Mouse (Mus musculus) adipocyte (in vitro differentiated cells): ENCODE measurements at regions not wholly inside any gene's neighbourhood (a gene's known extent, or its start where the extent isn't known, plus 50 kb on each side); places are given as distances from the start of the nearest gene placed in this dataset.

Experiments used
- DNase-seq: peaks from one replicate; pipeline ENCODE4 v3.0.0-alpha.2; 2016; ENCODE audit warnings: low spot score

- peak; percentile 9 for DNase-seq
Measured at GRCm38 (mm10) chr11:44156490-44157345, 243.1 kb upstream of the Il12b start.

DNA sequence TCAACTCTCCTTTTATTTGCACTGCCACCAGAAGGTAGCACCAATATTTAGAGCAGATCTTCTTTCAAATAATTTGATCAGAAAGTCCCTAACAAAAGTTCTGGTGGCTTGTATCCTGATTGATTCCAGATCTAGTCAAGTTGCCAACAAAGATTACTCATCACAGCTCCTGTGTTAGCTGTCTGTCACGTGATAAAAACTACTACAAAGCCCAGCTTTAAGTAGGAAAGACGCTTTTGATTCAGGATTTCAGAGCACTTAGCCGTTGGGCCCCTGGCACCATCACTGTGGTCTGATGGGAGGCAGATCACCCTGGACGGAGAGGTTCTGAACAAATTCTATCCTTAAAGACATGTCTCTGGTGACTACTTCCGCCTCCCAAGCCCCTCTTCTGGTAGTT is 241.6 kb upstream of the Il12b start:
- DNase-seq: no peak

DNA sequence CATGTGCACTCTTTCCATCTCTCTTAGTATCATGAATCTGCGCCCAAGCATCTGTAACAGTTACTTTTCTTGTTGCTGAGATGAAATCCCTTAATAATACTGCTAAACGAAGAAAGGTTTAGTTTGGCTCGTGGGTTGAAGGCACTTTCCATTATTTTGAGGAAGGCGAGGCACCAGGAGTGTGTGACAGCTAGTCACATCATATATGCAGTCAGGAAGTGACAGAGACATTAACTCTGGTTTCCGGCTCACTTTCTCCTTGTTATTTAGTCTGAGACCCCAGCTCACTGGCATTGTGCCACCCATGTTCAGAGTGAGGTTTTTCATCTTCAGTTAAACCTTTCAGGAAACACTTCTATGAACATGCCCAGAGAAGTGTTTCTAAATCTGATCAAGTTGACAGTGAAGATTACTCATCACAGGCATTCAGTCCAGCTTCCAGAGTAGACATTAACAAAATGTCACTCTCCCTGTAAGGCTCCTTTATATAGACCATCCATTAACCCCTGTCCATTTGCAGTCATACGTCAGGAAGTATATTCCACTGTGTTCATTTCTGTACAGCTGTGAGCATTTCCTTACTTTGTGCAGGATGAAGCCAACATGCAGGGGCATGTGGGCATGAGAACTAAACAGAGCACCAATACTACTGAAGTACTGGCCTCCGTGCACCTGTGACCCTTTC is 238.0 kb upstream of the Il12b start:
- no peak for DNase-seq

DNA sequence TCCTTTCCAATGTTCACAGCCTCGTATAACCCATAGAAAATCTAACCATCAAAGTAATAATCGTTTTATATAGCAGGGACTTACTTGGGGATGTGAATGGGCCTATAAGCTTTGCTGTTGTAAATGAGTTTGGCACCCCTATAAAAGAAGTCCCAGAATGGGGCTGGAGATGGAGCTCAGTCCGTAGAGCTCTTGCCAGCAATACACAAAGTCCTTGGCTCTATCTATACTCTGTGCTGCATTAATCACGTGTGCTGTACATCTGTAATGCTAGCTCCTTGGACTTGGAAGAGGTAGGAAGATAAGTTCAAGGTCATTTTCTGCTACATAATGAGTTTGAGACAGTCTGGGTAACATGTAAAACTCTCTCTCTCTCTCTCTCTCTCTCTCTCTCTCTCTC is 236.8 kb upstream of the Il12b start:
- DNase-seq: no peak

DNA sequence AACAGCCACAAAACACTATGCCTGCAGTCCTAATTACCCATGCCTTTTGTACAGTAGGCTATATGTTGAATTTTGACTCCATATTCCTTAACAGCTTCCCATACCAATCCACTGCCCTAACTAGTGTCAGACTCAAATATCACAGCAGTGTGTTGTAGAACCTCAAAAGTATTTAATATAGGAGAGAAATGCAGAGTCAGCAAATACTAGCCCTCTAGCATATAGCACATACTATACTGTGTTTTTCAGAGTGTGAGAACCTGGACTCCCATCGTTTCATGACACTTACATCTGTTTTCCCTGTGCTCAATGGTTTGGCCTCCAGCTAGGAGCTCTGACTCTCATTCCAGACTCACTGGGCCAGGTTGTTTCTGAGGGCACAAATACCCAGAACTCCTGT is 236.1 kb upstream of the Il12b start:
- no peak for DNase-seq

- DNase-seq: no peak
Measured at GRCm38 (mm10) chr11:44164186-44164585, 235.7 kb upstream of the Il12b start.

DNA sequence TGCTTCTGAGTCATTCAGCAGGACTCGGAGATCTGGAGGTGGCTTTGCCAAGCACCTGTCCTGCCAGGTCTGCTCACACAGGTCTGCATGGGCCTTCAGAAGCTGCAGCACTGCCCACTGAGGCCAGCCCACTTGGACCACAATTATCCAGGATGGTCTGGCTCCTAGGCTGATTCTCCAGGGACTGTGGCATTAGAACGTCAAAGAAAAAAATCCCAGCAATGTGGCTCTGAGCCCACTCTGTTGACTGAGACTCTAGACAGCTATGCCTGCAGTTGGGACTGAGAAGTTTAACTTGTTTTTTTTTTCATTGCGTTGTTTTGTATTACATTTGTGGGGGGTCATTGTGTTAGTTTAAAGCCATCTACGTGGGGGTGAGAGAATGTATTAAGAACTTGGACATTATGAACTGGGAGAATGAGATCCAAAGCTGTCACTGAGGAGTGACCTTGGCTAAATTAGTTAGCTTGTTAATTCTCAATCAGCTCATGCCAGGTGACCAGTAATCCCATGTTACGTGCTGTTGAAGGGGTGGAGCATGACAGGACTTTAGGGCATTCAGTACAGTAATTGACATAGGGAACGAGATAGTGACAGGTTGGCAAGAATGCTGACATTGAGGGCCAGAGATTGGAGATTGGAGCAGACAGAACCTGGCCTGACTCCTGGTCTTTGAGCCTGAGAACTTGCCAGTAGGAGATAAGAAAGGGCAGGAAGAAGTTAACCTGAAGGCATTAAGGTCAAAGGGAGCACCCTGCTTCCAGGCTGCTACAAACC is 232.0 kb upstream of the Il12b start:
- DNase-seq: no peak

DNA sequence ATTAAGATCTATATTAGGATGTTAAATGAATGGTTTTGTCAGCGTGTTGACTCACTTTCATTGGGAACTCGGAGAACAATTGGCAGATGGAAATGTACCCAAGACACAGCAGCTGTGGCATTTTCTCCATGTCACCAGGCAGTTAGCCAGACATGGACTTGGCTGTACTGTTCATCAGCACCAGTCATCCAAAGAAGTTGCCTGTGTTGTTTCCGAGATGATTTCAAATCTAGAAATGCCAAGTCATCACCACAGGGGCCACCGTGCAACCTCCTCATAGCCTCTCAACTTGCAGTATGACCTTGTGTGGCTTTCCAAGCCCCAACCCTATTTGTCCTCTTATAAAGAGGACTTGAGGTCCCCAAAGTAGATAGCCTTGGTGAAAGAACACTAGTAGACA is 227.4 kb upstream of the Il12b start:
- peak; percentile 67 for DNase-seq

- DNase-seq: peak; percentile 17
Measured at GRCm38 (mm10) chr11:44173196-44173595, 226.7 kb upstream of the Il12b start.

DNA sequence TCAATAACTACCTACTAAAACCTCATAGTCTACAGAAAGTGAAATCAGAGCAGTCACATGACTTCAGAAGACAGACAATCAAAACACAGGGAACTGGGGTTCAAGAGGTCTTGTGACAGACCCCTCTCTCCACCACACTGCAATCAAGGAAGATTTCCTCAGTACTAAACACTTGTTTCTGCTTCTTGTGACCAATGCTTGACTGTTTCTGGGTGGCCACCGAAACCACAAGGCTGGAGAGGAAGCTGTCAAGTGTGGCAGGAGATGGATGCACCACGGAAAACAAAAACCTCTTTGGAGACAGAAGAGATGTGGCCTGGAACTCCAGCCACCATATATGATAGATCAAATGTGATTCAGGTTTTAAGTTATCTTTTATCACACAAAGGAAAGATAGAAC is 225.3 kb upstream of the Il12b start:
- no peak for DNase-seq

DNA sequence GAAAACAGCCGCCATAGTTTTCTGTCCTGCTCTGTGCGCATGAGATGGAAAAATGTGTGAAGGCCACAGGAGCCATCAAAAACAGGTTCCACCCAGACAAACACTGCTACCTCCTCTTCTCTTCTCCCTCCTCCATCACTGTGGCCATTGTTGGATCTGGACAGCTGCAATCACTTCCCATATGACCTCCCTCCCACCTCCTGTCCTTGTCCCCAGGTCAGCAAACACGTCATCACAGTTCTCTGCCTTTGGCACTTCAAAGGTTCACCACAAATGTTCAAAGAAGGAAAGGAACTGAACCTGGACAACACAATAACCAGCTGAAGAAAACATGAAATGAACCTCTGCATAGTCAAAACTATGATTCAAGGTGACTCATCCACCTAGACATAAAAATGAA is 220.2 kb upstream of the Il12b start:
- no peak for DNase-seq

GRCm38 (mm10) chr11:44183823-44184222 is 216.0 kb upstream of the Il12b start:
- DNase-seq: no peak

DNA sequence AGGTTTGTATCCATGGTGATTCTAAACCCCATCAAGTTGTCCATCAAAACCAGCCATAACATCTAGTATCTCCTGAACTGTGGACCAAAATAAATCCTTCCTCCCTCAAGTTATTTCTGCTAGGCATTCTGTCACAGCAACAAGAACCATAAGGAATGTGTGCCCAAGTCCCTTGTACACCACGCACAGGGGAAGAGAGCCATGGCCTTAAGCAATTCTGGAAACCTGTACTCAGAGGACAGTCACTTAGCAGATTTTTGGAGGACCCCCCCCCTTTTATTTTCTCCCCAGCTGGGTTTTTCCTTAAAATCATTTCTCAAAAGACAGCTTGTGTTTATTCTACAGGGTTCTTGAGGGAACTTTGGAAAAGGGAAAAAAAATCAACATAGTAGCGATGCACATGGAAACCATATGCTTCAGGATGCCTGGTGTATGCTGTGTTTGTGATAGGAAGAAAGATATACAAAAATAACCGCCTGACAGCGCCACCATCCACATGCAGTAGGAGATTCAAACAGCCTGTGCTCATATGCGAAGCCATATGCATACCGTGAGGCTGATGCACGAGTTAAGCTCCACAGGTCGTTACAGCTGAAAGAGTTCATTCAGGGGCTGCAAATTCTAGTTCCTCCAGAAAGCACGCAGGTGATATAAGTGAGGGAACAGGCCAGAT is 214.5 kb upstream of the Il12b start:
- DNase-seq: no peak

GRCm38 (mm10) chr11:44188202-44188601 is 211.7 kb upstream of the Il12b start:
- DNase-seq: no peak

DNA sequence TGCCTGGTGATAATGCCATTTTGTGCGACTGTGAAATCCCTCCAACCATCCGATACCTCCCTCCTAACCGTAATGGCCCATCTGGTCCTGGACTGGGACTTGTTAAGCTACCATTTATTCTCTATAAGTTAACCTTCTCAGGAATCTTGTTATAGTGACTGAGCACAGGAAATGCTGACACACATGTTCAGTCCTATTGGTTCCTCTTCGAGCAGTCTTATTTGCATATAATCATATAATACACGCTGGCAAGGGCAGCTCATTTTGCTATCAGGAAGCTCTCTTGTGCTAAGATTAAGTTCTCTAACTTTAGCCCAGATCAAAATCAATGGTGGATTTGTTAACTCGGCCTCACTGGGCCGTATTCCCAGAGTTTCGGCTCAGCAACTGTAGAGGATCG is 206.1 kb upstream of the Il12b start:
- peak; percentile 8 for DNase-seq

DNA sequence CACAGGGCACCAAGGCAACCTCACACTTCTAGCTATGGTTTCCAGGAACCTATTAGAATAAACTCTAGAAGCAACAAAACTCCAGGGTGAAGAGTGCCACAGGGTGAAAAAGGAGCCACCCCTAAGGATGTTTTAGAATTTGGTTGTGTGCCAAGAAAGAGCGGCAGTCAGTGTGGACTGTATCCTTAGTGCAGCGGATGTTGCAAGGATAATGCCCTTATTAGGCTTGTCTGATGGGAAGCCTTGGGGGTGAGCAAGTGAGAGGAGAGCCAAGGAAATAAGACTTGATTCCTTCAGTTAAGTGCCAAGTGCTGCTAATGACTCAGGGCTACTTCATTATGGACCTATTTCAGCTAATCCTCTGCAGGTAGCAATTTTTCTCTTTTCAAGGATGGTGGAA is 197.1 kb upstream of the Il12b start:
- DNase-seq: no peak

- DNase-seq: peak; percentile 22
Measured at GRCm38 (mm10) chr11:44204384-44204783, 195.5 kb upstream of the Il12b start.

GRCm38 (mm10) chr11:44206866-44207265 is 193.0 kb upstream of the Il12b start:
- DNase-seq: no peak

DNA sequence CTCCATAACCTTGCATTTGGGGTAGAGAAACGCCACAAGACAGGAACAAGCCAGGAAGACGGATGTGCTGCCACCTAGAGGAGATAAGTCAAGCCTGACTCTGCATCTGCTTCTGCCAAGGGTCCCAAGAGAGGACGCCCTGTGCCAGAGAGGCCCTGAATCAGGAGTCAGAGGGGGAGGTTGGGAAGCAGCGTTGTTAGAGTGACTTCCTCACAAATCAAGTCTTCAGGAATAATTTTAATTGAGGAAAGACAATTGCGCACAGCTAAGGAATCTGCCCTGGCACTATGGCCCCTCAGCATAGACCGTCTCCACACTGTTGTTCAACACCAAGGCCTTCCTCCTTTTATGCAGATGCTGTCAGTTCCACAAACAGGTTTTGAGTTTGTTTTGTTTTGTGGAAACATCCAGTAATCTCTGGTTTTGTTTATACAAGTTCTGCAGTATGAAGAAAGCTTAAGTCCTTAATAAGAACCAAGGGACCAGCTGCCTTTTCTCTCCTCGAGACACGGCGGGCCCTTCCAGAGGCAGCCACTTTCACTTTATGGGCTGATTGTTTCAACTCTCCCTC is 187.9 kb upstream of the Il12b start:
- peak; percentile 54 for DNase-seq

- no peak for DNase-seq
Measured at GRCm38 (mm10) chr11:44214095-44214494, 185.8 kb upstream of the Il12b start.

- DNase-seq: no peak
Measured at GRCm38 (mm10) chr11:44216346-44216745, 183.5 kb upstream of the Il12b start.

DNA sequence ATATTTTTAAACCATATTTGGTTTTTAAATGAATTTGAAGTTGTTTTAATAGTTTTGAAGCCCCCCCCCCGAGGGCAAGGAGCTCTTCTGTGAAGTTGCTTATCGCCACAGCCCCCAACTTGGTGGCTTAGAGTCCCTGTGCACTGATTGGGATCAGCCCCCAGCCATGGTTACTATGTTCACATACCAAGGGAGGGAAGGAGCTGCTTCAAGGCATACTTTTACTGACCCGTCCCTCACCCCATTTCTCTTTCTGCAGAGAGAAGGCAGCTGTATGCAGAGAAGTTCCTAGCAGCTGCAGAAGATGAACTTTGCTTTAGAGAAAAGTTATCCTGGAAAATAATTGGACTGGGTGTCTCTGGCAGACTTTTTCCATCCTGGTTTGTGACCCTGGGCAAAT is 179.9 kb upstream of the Il12b start:
- no peak for DNase-seq
